Mouse (Mus musculus) bone marrow macrophage, adult 2 months (primary cell): ENCODE measurements around the gene Atl1.

Experiments
- CTCF ChIP-seq: IDR thresholded peaks from 2 replicates; pipeline ENCODE4 v1.5.1; 2012; ENCODE audit warnings: low read depth, mild to moderate bottlenecking, low read length, moderate library complexity
- POLR2A ChIP-seq: IDR thresholded peaks from 2 replicates; pipeline ENCODE4 v1.6.1; 2012; ENCODE audit warnings: mild to moderate bottlenecking, low read depth, low read length, borderline replicate concordance

DNA sequence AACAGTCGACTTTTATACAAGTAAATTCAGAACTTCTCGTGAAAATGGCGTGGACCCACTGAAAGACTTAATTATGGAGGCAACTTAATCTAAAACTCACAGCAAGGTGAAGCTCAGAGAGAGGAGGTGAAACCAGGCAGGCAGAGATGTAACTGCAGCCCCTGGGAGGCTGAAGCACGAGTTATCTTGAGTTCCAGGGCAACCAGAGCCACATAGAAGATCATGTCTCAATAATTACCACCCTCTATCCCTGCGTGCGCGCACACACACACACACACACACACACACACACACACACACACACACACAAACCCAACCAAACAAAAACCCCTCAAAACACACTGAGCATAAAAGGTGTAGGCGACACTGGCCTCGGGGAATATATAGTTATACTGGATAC is 45.9 kb upstream of the Atl1 start:
- no peak for TF ChIP-seq CTCF
- no peak for TF ChIP-seq POLR2A
